Mouse (Mus musculus) MEL (cell line): ENCODE measurements around the gene Psmd9.

Experiments
- CTCF ChIP-seq, 3 experiments: IDR thresholded peaks in 2 of 3; conservative IDR thresholded peaks in 1 of 3; 2 replicates each; pipeline ENCODE4 v1.5.1; 2011 to 2012; ENCODE audit warnings: low read length in 3 of 3, low read depth in 2 of 3, mild to moderate bottlenecking in 2 of 3, improper control_type of control experiment in 1 of 3, inconsistent platforms in 1 of 3, mixed read lengths in 1 of 3, moderate library complexity in 1 of 3; ENCODE audit not compliant: control insufficient read depth in 1 of 3, insufficient read depth in 1 of 3, poor library complexity in 1 of 3, severe bottlenecking in 1 of 3
- MEF2A ChIP-seq: IDR thresholded peaks from 2 replicates; pipeline ENCODE4 v1.6.1; 2014; ENCODE audit warnings: low read depth, mild to moderate bottlenecking, inconsistent platforms, low read length, improper control_type of control experiment; ENCODE audit not compliant: poor library complexity, insufficient replicate concordance, severe bottlenecking; ENCODE audit errors: extremely low read depth

- TF ChIP-seq MEF2A: no peak
- TF ChIP-seq CTCF (IDR thresholded peaks at IDR 0.05 in 2 of 3, conservative IDR thresholded peaks at IDR 0.05 in 1 of 3; ENCODE audit: control insufficient read depth in 1 of 3, insufficient read depth in 1 of 3, low read depth in 2 of 3, low read length in 3 of 3, poor library complexity in 1 of 3, severe bottlenecking in 1 of 3): no peak
Observed at GRCm38 (mm10) chr5:123134875-123135382, 34.3 kb upstream of the Psmd9 start.
